Mouse (Mus musculus): ENCODE measurements at regions not wholly inside any gene's neighbourhood (a gene's known extent, or its start where the extent isn't known, plus 50 kb on each side); places are given as distances from the start of the nearest gene placed in this dataset.

DNA sequence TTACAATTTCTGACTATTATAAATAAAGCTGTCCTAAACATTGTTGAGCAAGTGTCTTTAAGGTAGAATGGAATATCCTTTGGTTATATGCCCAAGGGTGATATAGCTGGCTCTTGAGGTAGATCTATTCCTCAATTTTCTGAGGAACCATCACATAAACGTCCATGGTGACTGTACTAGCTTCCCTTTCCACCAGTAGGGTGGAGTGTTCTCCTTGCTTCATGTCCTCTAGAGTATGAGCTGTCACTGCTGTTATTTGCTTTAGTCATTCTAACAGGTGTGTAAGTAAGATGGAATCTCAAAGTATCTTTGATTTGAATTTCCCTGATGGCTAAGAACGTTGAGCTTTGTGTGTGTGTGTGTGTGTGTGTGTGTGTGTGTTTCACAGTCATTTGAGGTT, 3475.7 kb upstream of the Gm7489 start:
- intact Hi-C loops (cut with DNase I), result no loop called here
- DNase-seq (ENCODE audit: low spot score in 2 of 2), result no peak

DNA sequence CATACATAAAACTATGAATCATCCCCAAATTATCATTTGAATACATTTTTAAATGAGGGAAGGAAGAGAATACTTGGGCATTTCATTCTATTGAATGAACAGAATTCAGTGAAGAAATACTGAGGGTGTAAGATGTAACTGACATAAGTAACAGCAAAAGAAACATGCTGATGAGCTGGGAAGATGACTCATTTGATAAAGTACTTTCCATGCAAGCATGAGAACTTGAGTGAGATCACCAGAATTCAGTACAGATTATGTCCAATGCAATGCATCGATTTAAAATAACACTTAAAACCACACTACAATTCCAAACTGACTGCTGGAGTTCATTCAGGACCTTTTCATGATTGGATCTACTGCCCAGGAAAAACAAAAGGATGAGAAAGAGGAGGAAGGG, 3467.1 kb upstream of the Gm7489 start:
- intact Hi-C loops (cut with DNase I), result no loop called here
- DNase-seq (ENCODE audit: low spot score in 2 of 2), result no peak

DNA sequence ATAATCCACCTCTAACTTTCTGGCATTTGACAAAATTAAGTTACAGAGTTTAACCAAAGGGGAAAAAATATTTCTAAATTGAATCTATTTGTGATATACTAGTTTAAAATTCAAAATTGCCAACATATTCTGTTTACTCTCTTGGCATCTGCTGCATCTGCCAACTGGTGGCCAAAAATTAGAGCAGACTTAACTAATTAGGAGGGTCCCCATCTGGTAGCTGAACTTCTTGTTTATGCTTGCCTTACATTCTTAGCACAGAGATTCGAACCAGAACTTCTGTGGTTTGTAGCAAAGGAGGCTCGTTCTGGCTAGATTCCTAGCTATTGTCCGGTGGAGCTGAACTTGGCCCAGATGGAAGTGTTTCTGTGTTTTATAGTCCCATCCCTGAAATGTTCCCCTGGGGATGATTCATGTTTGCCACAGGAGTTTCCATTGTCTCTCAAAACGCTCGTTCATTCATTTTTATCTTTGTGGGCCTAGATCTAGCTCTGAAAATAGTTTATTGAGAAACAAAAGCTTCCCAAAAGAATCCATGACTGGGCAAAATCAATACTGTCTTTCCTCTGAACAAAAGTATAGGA, 3461.5 kb upstream of the Gm7489 start:
- DNase-seq (ENCODE audit: low spot score in 2 of 2), result no peak
- intact Hi-C loops (cut with DNase I), result no loop called here

DNA sequence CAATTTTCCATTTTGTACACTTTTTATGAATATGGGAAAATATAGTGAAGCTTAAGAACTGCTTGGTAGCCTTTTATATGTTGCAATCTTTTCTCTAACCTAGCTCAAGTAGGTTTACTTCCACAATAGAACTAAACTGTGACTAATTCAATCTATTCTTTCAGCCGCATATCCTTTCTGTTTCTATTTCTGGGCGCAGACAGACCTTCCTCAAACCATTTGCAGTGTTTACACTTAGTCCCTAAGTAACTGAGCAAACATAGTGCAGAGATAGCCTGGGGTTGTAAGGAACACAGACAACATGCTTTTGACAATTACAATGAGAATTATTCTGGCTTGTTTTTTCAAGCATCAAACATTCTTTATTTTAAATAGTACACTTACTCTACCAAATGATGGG, 3435.1 kb upstream of the Gm7489 start:
- intact Hi-C loops (cut with DNase I), result no loop called here
- DNase-seq (ENCODE audit: low spot score in 2 of 2), result no peak

DNA sequence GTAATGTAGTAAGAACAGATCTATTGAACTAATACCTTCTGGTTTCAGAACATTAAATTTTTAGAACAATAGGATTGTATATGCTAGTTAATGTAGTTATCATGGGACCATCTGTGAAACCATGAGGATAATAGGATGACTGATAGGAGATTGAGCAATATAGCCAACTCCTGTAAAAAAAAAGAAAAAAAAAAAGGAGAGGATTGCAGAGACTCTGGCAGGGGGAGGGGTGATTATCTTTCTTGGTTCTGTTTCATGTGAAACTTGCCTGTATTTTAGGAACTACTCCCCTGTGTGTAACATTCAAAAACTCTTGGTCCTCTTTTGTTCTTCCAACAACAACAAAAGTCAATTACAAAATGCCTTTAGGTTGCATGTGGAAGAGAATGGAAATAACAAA, 3412.1 kb upstream of the Gm7489 start:
- no peak for DNase-seq (ENCODE audit: low spot score in 2 of 2)
- intact Hi-C loops (cut with DNase I), result no loop called here

- DNase-seq (ENCODE audit: low spot score in 2 of 2), result no peak
- intact Hi-C loops (cut with DNase I), result no loop called here
These were observed 3386.0 kb upstream of the Gm7489 start for GRCm38 (mm10) chr15:50498716-50499115.

DNA sequence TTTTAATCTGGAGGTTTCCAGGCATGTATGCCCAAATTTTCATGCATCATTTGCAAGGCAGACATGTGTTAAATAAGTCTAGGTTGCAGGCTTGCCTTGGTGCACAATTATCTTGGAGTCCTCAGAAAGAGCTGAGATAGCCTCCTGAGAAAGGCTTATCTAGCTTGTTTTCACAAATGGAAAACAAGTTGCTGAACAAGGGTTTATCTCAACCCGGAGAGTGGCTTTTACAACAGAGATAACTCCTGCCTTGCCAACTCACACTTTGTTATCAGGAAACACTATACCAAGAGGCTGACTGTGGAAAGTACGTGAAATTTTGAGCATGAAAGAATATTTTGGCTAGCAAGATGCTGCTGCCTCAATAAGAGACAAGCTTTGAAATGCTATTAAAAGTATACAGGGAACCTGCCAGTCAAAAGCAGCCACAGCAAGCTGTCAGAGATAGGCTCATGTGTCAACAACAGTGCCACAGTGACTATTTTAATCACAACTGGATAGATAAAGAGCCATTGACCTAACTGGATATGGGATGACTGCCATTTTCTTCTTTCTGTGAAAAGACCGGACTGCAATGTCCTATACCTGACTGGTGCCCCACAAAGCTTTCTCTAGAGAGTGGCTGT, 3376.6 kb upstream of the Gm7489 start:
- DNase-seq (ENCODE audit: low spot score in 2 of 2), result no peak
- intact Hi-C loops (cut with DNase I), result no loop called here

GRCm38 (mm10) chr15:50513036-50513435, 3371.7 kb upstream of the Gm7489 start:
- intact Hi-C loops (cut with DNase I), result no loop called here
- no peak for DNase-seq (ENCODE audit: low spot score in 2 of 2)

- intact Hi-C loops (cut with DNase I), result no loop called here
These were observed 3359.9 kb upstream of the Gm7489 start for GRCm38 (mm10) chr15:50524841-50525240.

GRCm38 (mm10) chr15:50534490-50534889, 3350.2 kb upstream of the Gm7489 start:
- no peak for DNase-seq (ENCODE audit: low spot score in 2 of 2)
- intact Hi-C loops (cut with DNase I), result no loop called here

More at GRCm38 (mm10) chr15:50524841-50525240, 3359.9 kb upstream of the Gm7489 start:
- peak in 1 of 2 experiments; percentile 18 for DNase-seq (ENCODE audit: low spot score in 2 of 2)

DNA sequence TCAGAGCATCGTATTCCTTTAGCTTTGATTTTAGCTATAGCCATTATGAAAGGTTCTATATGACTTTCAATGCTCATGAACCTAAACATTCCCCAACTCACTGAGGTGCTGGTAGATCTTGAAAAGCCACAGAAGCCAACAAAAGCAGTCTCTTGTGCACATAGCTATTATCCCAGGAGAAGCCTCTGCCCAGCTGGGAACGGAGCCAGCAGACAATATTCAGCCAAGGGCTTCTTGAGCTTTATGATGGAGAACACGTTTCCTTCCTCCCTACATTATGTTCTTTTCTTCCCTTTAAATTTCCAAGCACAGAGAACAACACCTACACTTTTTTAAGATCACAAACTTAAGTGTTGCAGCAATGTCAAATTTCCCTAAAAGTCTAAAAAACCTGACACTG, 3321.1 kb upstream of the Gm7489 start:
- no peak for DNase-seq (ENCODE audit: low spot score in 2 of 2)
- intact Hi-C loops (cut with DNase I), result no loop called here

GRCm38 (mm10) chr15:50580811-50581210, 3303.9 kb upstream of the Gm7489 start:
- DNase-seq (ENCODE audit: low spot score in 2 of 2), result no peak
- intact Hi-C loops (cut with DNase I), result no loop called here

GRCm38 (mm10) chr15:50583951-50584350, 3300.8 kb upstream of the Gm7489 start:
- intact Hi-C loops (cut with DNase I), result no loop called here
- DNase-seq (ENCODE audit: low spot score in 2 of 2), result no peak

DNA sequence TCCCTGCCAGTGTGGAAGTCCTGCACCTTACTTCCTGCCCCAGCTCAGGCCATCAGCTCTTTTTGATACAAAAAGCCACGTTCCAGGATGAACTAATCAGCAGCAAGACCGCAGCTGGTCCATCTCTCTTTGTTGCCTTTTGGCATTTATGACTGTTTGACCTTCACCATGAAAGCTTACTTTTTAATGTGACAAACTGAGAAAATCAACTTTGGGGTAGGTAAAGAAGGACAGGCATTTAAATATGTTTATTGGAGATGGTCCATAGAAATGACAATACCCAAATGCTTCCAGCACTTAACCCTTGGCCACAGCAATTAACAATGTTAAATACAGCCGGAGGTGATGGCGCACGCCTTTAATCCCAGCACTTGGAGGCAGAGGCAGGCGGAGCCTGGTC, 3299.2 kb upstream of the Gm7489 start:
- no peak for DNase-seq (ENCODE audit: low spot score in 2 of 2)
- intact Hi-C loops (cut with DNase I), result no loop called here
